Mouse (Mus musculus) induced T-regulatory cell, adult 2 months (primary cell): ENCODE data around the gene Crlf1.

Experiments used
- DNase-seq: peaks from one replicate; pipeline ENCODE4 v3.0.0-alpha.2; 2012; ENCODE audit warnings: low read depth

The Crlf1 gene

DNA sequence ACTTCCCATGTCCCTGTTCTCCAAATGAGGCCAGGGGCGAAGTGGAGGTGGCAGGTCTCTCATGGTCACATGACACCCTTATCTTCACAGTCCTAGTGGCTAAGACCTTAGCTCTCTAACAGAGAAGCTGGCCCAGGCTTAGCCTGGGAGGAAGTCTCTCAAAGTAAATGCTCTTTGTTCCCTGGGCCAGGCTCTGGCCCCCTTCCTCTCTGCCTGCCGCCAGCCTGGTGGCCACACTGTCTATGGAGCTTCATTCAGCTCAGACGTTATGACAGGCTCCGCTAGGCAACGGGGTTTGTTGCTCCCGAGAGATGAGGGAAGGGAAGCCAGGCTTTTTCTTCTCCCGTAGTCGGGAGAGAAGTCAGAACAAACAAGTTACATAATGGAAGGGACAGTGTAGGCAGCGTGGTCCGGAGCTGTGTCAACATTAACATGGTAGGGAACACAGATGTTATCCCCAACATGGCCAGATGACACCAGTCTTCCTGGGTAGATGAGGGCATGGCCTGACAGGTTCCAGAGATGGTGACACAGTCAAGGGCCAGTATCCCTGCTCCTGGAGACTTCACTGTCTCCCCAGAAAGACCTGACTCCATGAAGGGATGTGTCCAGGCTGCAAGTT lies 23.6 kb upstream of the Crlf1 start:
- DNase-seq, result no peak

DNA sequence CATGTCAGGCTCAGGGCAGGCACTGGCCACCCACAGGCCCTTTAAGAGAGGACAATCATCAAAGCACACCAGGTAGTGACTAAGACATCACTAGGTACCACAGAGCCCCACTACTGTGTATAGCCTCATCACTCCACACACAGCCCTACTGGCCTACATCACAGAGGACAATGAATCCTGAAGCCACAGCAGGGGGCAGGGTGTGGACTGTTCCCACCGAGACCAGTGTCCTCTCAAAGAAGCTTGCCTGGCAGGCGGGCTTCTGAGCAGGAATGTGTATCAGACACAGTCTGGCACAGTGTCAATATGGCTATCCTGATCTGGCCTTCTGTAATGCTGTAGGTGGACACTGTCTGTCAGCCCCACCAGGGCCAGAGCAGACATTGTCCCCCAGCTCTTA lies 23.0 kb upstream of the Crlf1 start:
- DNase-seq, result no peak

DNA sequence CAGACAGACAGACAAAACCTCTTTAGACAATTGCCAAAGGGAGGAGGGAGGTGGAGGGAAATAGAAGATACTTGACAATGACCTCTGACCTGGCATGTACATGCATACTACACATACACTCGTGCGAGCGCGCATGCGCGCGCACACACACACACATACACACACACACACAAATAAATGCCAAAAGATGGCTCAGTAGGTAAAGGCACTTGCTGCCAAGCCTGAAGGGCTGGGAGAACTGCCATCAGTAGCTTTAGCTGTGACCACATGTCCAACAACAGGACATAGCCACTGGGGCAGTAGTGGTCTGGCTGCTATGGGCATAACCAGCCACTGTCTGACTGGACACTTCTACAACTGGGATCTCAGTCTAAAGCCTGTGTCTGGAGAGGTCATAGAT lies 21.1 kb upstream of the Crlf1 start:
- DNase-seq, result no peak

DNA sequence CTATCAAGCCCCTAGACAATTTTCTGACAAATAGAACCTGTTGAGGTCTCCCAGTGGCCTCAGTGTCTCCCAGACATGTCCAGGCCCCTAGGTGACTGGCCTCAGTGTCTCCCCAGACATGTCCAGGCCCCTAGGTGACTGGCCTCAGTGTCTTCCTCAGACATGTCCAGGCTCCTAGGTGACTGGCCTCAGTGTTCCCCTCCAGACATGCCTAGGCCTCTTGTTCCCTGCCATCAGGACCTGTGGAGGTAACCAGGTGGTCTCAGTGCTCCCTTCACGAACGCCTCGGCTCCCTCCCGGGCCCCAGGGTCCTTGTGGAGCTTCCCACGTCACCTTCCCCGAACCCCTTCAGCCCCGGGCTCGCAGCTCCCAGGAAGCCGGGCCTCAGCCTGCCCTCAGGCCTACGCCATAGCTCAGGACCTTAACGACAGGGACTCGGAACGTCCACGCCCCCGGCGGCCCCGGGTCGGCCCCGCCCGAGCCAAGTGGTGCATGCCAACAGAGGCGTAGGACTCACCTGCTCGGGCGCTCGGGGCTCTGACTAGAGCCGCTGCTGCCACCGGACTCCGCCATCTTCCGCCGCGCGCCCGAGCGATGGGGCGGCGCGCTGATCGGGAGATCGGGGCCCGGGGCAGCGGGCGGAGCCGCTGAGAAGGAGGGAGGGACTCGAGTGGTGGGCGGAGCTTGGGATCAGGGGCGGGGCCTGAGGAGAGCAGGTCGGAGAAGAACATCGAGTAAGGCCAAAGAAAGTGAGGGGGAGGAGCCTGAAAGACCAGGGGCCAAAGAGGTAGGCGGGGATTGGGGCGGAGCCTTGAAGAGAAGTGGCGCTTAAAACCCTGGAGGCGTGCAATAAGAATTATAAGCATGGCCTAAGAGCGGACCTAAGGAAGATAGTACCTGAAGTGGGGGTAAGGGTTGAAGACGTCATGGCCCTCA lies 16.4 kb upstream of the Crlf1 start, which contains the start of gene Klhl26:
TSS of gene Klhl26 (minus strand) at position 636 of the 936 bp plus-strand sequence.
- DNase-seq, result peak; percentile 97

DNA sequence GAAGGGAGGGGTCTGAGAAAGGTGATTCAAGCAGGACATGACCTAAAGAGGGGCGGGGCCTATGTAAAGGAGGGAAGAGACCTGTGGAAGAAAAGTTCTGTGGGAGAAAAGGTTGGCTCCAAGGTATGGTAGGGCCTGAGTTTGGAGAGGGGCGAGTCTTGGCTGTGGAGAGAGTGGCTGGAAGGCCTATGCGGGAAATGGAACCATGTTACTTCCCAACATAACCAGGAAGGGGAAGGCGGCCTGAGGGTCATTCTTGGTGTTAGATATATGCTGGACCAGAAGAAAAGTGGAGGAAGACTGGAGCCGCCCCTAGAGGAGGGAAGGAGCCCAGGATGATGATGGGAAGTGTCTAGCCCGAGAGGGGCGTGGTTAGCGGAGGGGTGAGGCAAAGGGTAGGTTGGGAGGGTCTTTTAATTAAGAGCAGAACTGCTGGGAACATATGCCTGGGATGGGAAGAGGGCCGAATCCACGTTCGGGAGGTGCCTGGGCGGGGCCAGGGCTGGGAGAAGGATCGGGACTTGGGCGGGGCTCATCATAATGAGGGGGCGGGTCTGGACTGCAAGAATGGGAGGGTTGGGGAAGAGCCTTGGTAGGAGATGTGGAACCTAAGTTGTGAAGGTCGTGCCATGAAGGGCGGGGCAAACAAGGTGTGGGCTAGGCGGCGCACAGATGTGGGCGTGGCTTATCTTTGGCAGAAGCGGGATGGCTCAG lies 15.5 kb upstream of the Crlf1 start:
- DNase-seq, result peak; percentile 62

DNA sequence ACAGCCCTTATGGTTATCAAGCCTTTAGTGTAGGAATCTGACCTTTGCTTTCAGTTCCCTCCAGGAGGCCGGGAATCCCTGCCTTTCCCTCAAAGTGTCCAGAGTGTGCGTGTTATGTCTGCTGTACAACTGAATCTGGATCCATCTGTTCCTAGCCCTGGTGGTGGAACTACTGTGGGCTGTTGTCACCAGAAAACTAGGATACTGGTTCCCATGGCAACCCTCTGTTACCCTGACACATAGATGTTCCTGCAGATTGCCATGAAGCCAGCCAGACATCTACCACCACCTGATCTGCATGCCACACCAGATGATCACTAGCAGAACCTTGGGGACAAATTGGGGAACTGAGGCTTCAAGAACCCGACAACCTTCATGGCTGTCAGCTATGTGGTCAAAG lies 11.1 kb upstream of the Crlf1 start:
- no peak for DNase-seq

DNA sequence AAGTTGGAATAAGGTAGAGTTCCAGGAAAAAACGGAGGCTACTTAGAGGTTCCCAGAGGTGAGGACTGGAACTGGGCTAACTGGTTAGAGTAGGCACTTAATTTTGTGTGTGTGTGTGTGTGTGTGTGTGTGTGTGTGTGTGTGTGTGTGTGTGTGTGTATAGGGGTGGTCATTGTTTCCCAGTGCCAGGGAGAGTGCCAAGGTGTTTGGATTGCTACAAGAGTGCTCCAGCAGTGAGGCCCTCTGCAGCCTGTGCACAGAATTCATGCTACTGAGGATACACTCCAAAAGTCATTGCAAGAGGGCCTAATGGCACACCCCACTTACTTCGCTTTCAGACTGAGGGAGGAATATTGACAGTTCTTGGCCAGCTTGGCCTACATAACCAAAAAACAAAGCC lies 10.0 kb upstream of the Crlf1 start:
- DNase-seq, result no peak

DNA sequence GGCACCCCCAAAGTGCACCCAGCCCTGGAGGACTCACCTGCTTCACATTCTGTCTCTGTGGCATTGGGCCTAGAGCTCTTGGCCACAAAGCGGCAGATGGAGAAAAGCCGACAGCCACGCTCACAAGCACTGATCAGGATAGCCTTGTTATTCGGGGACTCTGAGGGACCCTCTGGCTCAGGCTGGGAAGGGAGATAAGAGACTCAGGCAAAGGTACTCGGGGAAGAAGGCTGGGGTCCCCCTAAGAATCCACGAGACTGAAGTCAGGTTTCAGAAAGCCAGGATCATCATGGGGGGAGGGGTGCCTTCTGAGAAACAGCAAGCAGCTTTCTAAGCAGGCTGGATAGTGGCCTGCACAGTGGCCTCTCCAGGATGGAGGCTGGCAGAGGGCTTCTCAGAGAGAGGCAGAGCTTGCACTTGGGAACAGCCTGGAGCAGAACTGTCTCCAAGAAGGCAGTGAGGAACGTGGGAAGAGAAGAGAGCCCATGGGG lies 6.7 kb upstream of the Crlf1 start:
- no peak for DNase-seq

DNA sequence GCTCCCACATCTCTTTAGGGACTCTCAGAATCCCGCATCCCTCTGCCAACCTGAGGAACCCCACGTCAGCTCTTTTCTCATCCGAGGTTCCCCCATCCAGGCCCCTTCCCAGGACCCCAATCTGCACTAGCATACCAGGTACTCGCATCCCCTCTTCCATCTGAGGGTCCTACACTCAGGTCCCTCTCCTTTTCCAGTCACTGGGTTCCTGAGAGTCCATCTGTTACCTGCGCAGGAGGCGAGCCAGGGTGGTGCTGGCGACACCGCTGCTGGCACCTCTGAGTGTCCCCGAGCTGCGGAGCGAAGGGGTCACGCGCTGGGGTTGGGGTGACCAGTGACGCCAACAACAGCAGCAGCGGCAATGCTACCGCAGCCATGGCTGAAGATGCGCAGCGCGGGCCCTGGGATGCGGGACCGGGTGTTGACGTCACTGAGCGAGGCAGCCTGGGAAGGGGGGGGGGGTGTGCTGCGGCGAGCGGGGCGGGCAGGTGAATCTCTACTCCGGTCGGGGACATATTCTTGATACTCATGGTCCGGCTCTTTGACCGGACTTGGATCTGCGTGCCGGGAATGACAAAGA lies 5.9 kb upstream of the Crlf1 start, which contains the start of gene Tmem59l:
TSS of gene Tmem59l (minus strand) at position 418 of the 580 bp plus-strand sequence.
- no peak for DNase-seq

DNA sequence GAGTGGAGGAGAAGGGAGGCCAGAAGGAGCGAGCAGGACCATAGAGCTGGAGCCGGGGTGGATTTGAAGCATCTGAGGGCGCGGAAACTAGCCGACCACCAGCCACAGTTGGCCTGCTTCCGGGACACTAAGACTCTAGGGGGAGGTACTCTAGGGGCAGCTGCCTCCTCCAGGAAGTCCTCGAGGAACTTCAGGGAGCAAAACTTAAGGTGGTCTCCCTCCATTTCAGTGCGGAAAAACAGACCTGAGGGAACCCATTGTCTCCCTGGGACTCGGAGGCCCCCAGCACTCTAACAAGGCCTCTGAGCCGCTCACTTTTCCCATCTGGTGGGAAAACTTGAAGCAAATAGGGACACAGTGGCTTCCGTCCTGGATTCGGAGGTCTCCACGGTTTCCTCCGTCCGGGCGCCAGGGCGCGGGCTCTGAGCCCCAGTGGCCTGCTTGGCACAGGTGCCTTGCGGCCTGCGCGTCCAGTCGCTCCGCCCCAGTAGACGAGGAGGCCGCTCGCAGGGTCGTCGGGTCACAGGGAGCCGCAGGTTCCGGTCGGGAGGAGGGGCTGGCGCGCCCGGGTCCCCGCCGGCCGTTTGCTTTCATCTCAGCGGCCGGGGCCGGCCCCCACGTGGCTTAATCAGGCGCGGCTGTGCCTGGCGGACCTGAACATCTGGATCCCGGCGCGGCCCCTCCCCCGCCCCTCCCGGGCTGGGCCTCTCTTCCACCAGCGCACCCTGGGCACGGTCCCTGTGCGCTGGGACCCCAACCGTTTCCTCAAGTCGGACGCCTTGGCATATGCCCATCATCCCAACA lies 4.8 kb upstream of the Crlf1 start:
- DNase-seq, result peak; percentile 47

DNA sequence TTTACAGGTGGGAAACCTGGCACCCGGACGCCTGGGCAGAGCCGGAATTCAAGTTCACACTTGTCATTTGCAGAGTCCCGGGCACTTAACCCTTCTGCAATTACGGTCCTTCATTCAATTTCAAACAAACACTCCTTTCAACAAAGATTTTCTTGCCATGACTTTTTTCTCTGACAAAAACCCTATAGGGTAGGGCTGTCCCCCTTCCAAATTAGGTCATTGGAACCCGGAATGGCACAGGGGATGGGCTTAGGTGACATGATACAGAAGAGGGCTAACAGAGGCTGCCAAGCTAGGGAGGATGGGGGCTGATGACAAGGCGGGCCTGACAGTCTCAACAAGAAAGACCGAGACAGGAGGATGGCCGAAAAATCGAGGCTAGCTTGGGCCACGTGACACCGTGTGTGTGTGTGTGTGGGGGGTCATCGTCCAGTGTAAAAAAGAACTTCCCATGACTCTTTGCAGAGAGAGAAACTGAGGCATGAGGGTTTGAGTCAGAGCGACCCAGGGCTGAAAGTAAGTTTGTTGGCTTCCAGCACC lies 4.0 kb upstream of the Crlf1 start:
- peak; percentile 41 for DNase-seq

DNA sequence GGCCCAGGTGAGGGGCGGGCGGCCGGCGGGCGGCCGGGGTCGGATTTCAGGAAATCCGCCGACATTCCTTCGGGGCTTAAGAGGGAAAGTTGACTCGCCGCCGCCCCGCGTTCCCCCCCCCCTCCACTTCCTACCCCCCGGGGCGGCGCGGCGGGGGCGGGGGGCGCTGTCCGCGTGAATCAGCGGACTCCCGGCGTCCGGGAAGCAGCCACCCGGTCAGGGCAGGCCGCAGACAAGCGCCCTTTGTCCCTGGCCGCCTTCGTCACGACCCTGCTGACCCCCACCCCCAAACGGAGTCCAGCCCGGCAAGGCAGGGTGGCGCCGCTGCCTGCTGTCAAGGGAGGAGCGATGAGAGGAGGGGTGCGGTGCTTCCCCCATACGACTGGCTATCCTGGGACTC lies 3.4 kb upstream of the Crlf1 start:
- no peak for DNase-seq

DNA sequence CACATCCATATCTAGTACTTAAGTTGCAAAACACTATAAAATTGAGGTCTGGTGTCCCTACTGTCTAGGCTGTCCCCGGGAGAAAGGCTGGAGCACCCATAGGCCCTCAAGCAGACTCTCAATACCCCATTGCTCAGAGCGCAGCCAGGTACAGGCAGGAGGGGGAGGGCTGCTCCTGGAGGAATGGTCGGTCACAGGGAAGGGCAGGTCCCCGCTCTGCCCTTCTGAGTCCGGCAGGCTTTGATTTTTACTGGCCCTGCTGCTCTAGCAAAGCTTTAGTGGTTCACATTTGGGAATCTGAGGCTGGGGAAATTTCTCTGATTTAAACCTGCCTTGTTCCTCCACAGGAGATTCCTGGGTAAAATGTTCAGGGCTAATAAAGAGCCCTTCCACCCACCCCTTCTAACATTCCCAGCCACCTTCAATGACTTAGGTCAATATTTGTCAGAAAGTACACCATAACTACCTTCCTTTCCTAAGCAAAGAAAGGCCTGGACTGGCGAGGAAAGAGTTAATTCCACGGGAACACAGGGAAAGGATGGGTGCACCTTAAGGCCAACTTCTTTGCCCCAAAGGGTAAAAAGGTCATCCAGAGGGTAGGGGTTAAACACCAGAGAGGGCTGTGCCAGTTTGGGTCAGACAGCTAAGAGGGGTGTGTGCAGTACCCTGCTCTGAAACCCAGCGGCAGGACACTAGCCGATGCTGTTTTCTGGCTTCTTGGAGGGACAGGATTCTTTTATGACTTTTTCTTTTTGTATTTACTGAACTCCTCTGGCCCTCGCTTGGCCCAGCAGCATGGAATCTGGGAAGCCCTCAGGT lies 2.7 kb upstream of the Crlf1 start:
- peak; percentile 19 for DNase-seq

DNA sequence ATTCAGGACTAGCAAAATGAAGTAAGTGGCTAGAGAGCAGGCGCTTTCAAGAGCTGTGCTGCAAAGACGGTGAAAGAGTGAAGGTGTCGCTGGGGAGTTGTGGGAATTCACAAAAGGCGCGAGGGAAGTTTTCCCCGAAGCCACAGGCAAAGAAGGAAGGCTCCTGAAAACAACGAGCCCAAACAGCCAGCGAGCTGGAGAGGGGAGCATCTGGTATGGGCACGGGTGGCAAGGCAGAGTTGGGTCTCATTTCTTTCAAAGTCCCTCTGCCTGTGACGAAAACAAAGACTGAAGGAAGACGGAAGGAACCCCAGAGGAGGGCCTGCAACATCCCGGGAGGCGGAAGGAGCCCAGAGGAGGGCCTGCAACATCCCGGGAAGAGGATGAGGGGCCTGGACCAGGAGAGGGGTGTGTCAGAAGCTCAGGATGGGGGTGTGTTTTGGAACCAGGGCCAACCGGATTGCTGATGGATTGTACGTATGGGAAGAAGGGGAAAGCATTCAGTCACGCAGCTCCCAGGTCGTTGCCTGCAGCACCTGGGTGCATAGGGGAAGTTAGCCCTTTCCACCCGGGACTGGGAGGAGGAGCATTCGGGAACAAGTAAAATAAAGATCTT lies 2.0 kb upstream of the Crlf1 start:
- DNase-seq, result peak; percentile 29

DNA sequence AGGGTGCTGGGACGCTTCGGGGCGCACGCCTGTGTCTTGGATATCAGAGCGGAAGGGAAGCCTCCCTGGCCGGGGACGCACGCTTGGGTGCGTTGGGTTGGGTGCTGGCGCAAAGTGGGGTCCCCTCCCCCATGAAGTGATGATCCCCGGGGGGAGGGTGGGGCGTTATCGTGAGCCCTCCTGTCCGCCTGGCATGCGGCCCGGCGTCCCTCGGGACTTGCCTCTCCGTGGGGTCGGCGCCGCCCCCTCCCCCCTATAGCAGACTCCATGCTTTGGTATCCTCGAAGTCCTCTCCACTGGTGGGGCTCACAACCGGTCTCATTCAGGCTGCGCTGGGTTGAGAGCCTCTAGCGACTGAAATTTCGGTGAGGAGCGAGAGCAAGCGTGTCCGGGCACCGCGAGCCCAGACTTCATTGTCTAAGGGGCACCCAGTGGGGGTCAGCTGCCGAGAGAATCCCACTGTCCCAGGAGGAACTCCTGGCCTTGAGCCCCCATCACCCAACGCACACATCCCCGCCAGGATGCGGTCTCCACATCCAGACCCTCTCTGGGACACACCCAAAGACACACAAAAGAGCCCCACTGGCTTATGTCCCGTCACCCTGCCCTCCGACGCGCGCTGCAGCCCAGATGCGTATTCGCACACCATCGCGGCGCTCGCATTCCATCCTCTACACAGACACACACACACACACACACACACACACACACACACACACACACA lies 896 bp downstream of the Crlf1 start:
- DNase-seq, result peak; percentile 26

DNA sequence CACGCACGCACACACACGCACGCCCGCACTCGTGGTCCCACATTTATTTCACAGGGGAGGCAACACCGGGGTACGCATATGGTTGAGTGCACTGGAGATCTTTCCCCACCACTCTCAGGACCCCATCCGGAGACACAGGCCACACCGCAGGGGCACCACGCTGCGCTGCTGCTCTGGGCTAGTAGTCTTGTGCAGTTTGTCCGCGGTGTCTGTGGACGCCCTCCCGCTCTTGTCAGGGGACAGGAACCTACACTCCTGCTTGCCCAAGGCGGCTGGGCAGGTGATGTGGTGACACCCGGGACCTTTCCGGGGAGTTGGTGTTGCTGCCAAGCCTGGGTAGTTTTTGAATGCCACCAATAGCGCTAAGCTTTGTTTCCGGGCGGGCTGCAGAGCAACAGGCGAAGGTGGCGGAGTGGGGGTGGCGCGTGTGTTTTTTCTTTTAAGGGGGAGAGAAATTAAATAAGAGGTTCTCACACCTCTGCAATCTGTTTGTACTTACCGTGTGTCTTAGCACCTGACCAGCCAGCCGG lies 1.5 kb downstream of the Crlf1 start:
- DNase-seq, result peak; percentile 50

DNA sequence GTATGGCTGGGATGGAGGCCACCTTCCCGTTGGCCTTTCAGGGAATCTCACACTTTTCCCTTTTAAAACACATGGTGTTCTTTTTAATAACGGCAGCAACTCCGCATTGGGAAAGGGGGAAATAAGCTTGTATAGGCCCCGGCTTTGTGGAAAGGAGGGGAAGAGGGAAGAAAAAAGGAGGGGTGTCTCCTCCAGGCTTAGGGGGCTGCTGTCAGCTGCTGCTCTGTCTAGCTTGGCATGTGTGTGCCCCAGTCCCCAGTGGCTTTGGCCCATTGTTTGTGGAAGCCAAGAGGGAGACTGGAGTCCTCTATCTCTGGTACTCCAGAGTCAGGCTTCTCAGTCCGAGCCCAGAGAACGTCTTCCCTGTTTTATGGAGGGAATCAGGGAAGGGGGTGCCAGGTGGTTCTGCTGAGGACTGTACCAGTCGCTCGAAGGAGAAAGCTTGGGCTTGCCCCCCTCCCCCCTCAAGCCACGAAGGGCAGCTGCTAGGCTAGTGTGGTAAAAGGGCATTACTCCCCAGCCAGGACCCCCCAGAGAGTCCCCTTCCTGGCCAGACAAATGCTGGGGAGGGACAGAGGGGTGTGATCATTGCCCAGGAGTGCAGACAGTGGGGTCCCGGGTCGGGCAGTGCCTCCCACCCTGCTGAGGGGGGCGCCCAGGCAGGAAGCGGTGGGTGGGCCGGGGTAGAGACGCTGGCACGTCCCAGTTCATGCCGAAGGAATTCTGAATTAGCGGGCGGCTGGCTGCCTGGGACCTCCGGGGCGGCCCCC lies 2.2 kb downstream of the Crlf1 start:
- DNase-seq, result no peak

DNA sequence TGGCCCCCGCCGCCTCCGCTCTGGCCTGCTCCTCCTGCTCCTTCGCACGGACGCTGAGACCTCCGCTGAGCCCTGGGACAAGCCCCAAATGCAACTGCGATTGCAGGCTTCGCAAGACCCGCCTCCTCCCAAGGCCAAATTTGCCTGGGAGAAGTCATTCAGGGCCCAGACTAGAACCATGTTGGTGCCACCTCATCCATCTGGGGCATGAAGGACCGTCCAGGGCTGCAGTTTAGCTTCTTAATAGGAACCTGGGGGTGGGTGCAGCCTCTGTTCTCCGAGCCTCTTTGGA lies 2.8 kb downstream of the Crlf1 start:
- DNase-seq, result no peak
